Mouse (Mus musculus) CH12.LX (cell line): ENCODE data around the gene Ptdss2.

Experiments
- CTCF ChIP-seq, 2 experiments: IDR thresholded peaks in 1 of 2; conservative IDR thresholded peaks in 1 of 2; 2 replicates each; pipeline ENCODE4 v1.5.1; 2011 to 2012; ENCODE audit warnings: low read depth in 2 of 2, low read length in 2 of 2, improper control_type of control experiment in 1 of 2, inconsistent platforms in 1 of 2, mild to moderate bottlenecking in 1 of 2, moderate library complexity in 1 of 2
- NELFE ChIP-seq: IDR thresholded peaks from 2 replicates; pipeline ENCODE4 v1.6.1; 2011; ENCODE audit warnings: low read depth, low read length, improper control_type of control experiment

- TF ChIP-seq NELFE, result no peak
- no peak for TF ChIP-seq CTCF (conservative IDR thresholded peaks at IDR 0.05 in 1 of 2, IDR thresholded peaks at IDR 0.05 in 1 of 2; ENCODE audit: low read depth in 2 of 2, low read length in 2 of 2)
Measured at GRCm38 (mm10) chr7:141099911-141100691, 22.1 kb upstream of the Ptdss2 start, which contains the start of gene Sigirr.
